Mouse (Mus musculus): ENCODE results near the gene Arhgef7. TPM values are rescaled to one million over a fixed set of nuclear protein-coding genes. Genes with fewer than 3 reads are reported as not detected.

Gene Arhgef7
- 54.1 to 59.3 TPM (median 57.6 TPM) in 4 replicates for total RNA-seq (2023)

GRCm38 (mm10) chr8:11727651-11728481 lies at the start of gene Arhgef7:
Arhgef7 (plus strand) TSS chr8:11727721.

GRCm38 (mm10) chr8:11701033-11701362 lies 26.5 kb upstream of the Arhgef7 start, which contains the start of gene 1700016D06Rik:
1700016D06Rik (minus strand) TSS chr8:11701063.

GRCm38 (mm10) chr8:11840174-11840573 lies 112.7 kb downstream of the Arhgef7 start, which contains the start of gene Tex29:
Tex29 (plus strand) TSS chr8:11840474.

Other genes with a start within 250 kb of the Arhgef7 start
- gene Rab20, start 249.0 kb upstream of the Arhgef7 start, total RNA-seq (2023), result 7.5 to 13.8 TPM (median 10.2 TPM) in 4 replicates
- 26.4 to 36.4 TPM (median 29.8 TPM) in 4 replicates for gene Naxd, start 230.2 kb upstream of the Arhgef7 start, total RNA-seq (2023)
- 29.2 to 37.3 TPM (median 36.7 TPM) in 4 replicates for gene Cars2, start 176.9 kb upstream of the Arhgef7 start, total RNA-seq (2023)
- gene Ing1, start 172.2 kb upstream of the Arhgef7 start, total RNA-seq (2023), result 53.9 to 68.1 TPM (median 65.9 TPM) in 4 replicates
- gene Ankrd10, start 92.0 kb upstream of the Arhgef7 start, total RNA-seq (2023), result 89.4 to 97.9 TPM (median 97.0 TPM) in 4 replicates
- gene 1700016D06Rik, start 26.7 kb upstream of the Arhgef7 start, total RNA-seq (2023), result not detected in 4 replicates
- gene Tex29, start 112.8 kb downstream of the Arhgef7 start, total RNA-seq (2023), result not detected in 4 replicates

Data from B cell, adult 62 days (primary cell).